Mouse (Mus musculus) stomach, embryonic 15.5 days (tissue): ENCODE measurements at regions not wholly inside any gene's neighbourhood (a gene's known extent, or its start where the extent isn't known, plus 50 kb on each side); places are given as distances from the start of the nearest gene placed in this dataset.
A peak's percentile ranks its signal among the peaks of the same experiment; 100 is the strongest.

ENCODE experiments used
- ATAC-seq: fragments of 200-750 bp; cut with Nextera tagmentation; 2 replicates; pipeline ENCODE4 v1.8.0; 2017; ENCODE audit warnings: low read depth, moderate number of reproducible peaks, moderate TSS enrichment; ENCODE audit not compliant: insufficient read depth, low FRiP score
- H3K27ac ChIP-seq: fragments of 300-500 bp; sonication (generic); 2 replicates; pipeline ENCODE4 v1.5.1; 2015; ENCODE audit warnings: mild to moderate bottlenecking, inconsistent platforms
- H3K27me3 ChIP-seq: fragments of 300-500 bp; sonication (generic); replicated peaks from 2 replicates; pipeline ENCODE4 v1.6.1; 2015; ENCODE audit warnings: inconsistent platforms
- H3K36me3 ChIP-seq: fragments of 300-500 bp; sonication (generic); 2 replicates; pipeline ENCODE4 v1.6.1; 2015; ENCODE audit warnings: inconsistent platforms
- H3K4me1 ChIP-seq: fragments of 300-500 bp; sonication (generic); 2 replicates; pipeline ENCODE4 v1.6.1; 2015; ENCODE audit warnings: inconsistent platforms
- H3K4me2 ChIP-seq: fragments of 300-500 bp; sonication (generic); 2 replicates; pipeline ENCODE4 v1.6.1; 2015; ENCODE audit warnings: mild to moderate bottlenecking, inconsistent platforms
- H3K4me3 ChIP-seq: fragments of 300-500 bp; sonication (generic); replicated peaks from 2 replicates; pipeline ENCODE4 v1.5.1; 2015; ENCODE audit warnings: inconsistent platforms
- H3K9ac ChIP-seq: fragments of 300-500 bp; sonication (generic); 2 replicates; pipeline ENCODE4 v1.6.1; 2015; ENCODE audit warnings: inconsistent platforms
- H3K9me3 ChIP-seq: fragments of 300-500 bp; sonication (generic); 2 replicates; pipeline ENCODE4 v1.6.1; 2016; ENCODE audit warnings: inconsistent platforms
- WGBS: fragments of 180-500 bp; shearing (Covaris S2); methylation state at CpG from one replicate; pipeline ENCODE4 v1.1.7; 2015; 5-methylcytosine and 5-hydroxymethylcytosine counted together

DNA sequence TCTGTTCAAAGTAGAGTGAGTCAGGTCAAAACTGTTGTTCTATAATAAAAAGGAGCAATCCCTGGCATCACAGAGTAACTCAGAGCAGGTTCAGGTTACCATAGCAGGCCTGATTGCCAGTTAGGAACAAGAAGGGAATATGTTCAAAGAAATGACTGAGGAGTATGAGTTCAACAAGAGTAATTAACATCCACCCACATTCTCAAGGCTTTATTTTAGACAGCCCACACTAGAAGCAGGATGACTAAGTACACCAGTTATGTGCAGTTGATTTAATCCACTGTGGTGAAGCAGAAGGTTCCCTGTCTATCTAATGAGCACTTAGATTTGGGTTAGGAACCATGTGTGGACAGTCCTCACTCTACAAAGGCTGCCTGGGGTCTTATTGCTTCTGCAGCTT, 158.5 kb upstream of the Slc39a10 start:
- no peaks in the 10 kb centered on the region for H3K9me3 ChIP-seq
- H3K27ac ChIP-seq: no peak overlapping the region
- H3K9ac ChIP-seq: no peak overlapping the region
- no peak overlapping the region for H3K4me2 ChIP-seq
- H3K27me3 ChIP-seq: no peaks in the 10 kb centered on the region
- no peaks in the 10 kb centered on the region for H3K36me3 ChIP-seq
- H3K4me3 ChIP-seq: no peak overlapping the region
- ATAC-seq: no peak
- H3K4me1 ChIP-seq: no peaks in the 10 kb centered on the region

DNA sequence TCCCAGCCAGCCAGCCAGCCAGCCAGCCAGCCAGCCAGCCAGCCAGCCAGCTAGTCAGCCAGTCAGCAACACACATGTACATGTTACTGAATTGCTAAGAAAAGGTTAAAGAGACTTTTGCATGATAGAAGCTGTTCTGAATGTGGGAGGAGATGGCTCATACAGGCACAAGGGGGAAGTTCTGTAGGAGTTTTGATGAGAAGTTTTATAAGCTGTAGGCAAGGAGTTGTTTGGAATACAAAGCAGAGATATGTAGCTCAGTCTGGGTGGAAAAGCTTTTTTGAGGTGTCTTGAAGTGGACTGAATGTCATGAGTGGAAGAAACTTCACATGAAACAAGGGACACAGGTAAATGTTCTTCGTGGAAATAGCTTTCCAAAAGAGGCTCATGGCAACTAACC, 157.8 kb upstream of the Slc39a10 start:
- ATAC-seq: no peak

DNA sequence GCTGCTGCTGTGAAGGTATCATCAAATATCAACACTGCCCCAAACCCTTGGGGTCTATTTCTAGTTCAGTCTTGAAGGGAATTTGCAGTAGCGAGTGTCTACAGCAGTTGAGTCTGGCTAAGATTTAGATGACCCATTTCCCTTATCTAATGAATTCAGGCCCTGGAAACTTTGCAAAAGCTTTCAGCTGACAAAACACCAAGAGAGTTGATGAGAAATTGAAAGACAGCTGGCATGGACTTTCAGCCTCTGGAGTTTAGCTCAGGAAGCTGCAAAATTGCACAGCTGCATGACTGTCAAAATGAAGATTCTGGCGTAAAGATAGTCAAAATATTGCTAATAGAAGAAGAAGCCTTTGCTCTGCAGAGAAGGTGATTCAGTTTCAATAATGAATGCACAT, 144.9 kb upstream of the Slc39a10 start:
- Histone ChIP-seq H3K4me1 (no peaks in the 10 kb centered on the region), H3K36me3 (no peaks in the 10 kb centered on the region), H3K27ac (no peak overlapping the region), H3K4me3 (no peak overlapping the region), H3K9me3 (no peaks in the 10 kb centered on the region), H3K4me2 (no peak overlapping the region), H3K9ac (no peak overlapping the region), H3K27me3 (no peaks in the 10 kb centered on the region)
- 63% methylated on average over 2 of the region's 2 CpGs for WGBS
- ATAC-seq: no peak

More for the DNA sequence above, 157.8 kb upstream of the Slc39a10 start:
- Histone ChIP-seq H3K36me3 (no peaks in the 10 kb centered on the region), H3K4me1 (no peaks in the 10 kb centered on the region), H3K4me3 (no peak overlapping the region), H3K27me3 (no peaks in the 10 kb centered on the region), H3K4me2 (no peak overlapping the region), H3K27ac (no peak overlapping the region), H3K9ac (no peak overlapping the region), H3K9me3 (no peaks in the 10 kb centered on the region)
- WGBS: 62% methylated on average over 1 of the region's 1 CpGs

DNA sequence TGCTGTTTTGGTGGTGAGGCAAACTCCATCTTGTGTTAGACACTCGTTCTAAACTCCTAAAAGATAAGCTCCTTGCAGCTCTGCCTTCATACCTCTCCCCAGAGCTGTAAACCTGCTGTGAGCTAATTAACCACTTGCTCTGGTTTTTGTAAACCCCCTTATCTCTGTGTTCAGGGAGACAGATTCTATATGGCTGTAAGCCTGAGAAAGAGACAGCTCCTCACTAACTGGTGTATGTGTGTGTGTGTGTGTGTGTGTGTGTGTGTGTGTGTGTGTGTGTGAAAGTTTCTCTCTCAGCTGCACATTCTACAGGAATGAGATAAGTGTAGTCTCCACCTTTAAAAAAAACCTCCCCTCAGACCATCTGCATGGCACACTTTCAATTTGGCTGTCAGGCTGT, 126.7 kb upstream of the Slc39a10 start:
- Histone ChIP-seq H3K9ac (no peak overlapping the region), H3K4me2 (no peak overlapping the region), H3K9me3 (no peaks in the 10 kb centered on the region), H3K4me1 (no peaks in the 10 kb centered on the region), H3K36me3 (no peaks in the 10 kb centered on the region), H3K27me3 (no peaks in the 10 kb centered on the region), H3K4me3 (no peak overlapping the region), H3K27ac (no peak overlapping the region)
- 7% methylated on average over 1 of the region's 1 CpGs for WGBS
- no peak for ATAC-seq

DNA sequence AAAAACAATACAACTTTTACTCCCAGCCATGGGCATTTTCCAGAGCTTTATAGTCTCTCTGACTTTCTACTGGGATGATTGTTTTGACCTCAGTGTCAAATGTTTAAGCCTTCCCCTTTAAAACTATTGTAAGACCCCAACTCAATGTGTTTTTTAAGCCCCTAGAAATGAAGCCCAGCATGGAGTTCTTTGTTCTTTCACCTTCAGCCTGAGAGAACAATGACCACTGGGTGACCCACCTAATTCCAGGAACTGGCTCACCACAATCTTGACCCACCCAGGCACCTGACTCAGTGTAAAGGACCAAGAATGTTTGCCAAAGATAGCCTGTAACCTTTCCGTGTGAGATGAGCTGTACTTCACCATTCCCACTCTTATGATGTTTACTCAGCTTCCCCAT, 121.9 kb upstream of the Slc39a10 start:
- no peak for ATAC-seq
- WGBS: 64% methylated on average over 1 of the region's 1 CpGs
- no peaks in the 10 kb centered on the region for H3K36me3 ChIP-seq
- H3K27ac ChIP-seq: no peak overlapping the region
- H3K4me1 ChIP-seq: no peaks in the 10 kb centered on the region
- H3K9ac ChIP-seq: no peak overlapping the region
- H3K9me3 ChIP-seq: no peaks in the 10 kb centered on the region
- H3K4me3 ChIP-seq: no peak overlapping the region
- H3K4me2 ChIP-seq: no peak overlapping the region
- no peaks in the 10 kb centered on the region for H3K27me3 ChIP-seq

DNA sequence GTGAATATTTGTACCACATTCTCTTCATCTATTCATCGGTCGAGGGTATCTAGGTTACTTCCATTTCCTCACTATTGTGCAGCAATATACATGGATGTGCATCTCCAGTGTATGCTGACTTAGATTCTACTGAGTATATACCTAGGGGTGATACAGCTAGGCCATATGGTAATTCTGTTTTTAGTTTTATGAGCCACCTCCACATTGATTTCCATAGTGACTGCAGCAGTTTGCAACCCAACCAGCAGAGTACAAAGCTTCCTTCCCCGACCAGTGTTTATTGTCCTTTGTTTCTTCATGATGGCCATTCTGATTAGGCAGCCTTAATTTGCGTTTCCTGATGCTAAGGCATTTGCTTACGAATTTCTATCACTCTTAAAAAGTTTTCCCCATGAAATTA, 111.1 kb upstream of the Slc39a10 start:
- Histone ChIP-seq H3K4me2 (no peak overlapping the region), H3K36me3 (no peaks in the 10 kb centered on the region), H3K9ac (no peak overlapping the region), H3K4me1 (peaks cover 4% of the 10 kb centered on the region; the same call in 1 of the 2 replicates), H3K4me3 (no peak overlapping the region), H3K27ac (no peak overlapping the region), H3K27me3 (no peaks in the 10 kb centered on the region), H3K9me3 (no peaks in the 10 kb centered on the region)
- no peak for ATAC-seq
- 67% methylated on average over 5 of the region's 5 CpGs for WGBS

DNA sequence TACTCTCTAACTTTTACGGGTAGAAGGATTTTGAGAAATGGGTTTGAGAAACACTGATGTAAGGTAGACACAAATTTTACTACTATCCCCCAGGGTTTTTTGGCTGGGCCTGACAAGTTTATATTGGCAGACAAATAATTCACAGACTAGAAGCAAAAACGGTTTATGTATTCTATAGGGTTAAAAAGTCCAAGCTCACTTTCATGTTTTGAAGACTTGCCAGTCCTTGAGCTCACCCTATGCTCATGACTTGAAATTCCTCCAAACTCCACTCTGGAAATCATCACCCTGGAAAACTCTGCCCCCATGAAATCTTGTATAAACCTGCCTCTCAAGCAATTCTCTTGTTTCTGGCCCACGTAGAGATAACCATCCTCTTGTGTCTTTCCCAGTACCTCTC, 106.7 kb upstream of the Slc39a10 start:
- H3K9ac ChIP-seq: no peak overlapping the region
- no peak for ATAC-seq
- 34% methylated on average over 3 of the region's 3 CpGs for WGBS

DNA sequence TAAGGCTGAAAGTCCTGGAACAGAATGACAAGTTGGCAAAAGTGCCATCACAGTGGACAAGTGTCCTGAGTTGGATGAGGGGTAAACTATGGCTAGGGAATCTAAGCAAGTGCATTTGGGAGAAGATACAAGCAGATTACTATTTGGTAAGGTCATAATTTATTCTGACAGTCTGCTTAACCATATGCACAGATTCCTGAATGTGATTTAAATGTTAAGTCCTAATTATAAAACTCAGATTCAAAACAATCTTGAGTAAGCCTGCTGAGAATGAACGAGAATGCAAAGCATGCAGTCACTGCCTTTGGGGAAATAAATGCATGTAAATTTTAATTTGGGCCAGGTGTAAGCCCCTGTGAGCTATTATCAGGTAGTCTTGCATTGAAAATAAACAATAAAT, 93.3 kb upstream of the Slc39a10 start:
- no peaks in the 10 kb centered on the region for H3K36me3 ChIP-seq
- no peaks in the 10 kb centered on the region for H3K27me3 ChIP-seq
- H3K27ac ChIP-seq: no peak overlapping the region
- H3K9ac ChIP-seq: no peak overlapping the region
- no peaks in the 10 kb centered on the region for H3K9me3 ChIP-seq
- no peak for ATAC-seq
- H3K4me2 ChIP-seq: no peak overlapping the region
- H3K4me3 ChIP-seq: no peak overlapping the region
- WGBS: 73% methylated on average over 1 of the region's 1 CpGs
- no peaks in the 10 kb centered on the region for H3K4me1 ChIP-seq

More for the DNA sequence above, 106.7 kb upstream of the Slc39a10 start:
- Histone ChIP-seq H3K9me3 (no peaks in the 10 kb centered on the region), H3K27ac (0 out of 2 replicates have a peak overlapping the region, but pooled peaks have one; percentile 16), H3K4me3 (no peak overlapping the region), H3K36me3 (no peaks in the 10 kb centered on the region), H3K4me2 (no peak overlapping the region), H3K4me1 (peaks cover 4% of the 10 kb centered on the region; the same call in 1 of the 2 replicates), H3K27me3 (no peaks in the 10 kb centered on the region)

DNA sequence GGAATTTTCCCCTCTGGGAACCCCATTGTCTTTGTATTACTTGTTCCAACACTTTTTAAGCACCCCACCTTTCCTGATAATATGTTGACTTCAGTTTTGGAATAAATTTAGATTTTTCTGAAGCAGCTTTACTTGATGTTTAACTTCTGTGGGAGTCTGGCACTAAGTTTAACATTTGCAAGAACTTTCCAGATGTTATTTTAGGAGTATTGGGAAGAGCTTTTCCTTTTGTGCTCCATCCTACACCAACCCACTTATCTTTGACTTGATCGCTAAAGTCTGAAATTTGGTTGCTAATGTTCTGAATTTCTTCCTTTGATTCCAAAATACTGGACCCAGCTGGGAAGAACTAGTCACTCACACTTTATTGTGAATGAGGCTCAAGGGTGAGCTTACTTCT, 90.4 kb upstream of the Slc39a10 start:
- Histone ChIP-seq H3K4me2 (no peak overlapping the region), H3K4me1 (no peaks in the 10 kb centered on the region), H3K36me3 (no peaks in the 10 kb centered on the region), H3K9me3 (no peaks in the 10 kb centered on the region), H3K4me3 (no peak overlapping the region), H3K9ac (no peak overlapping the region), H3K27me3 (no peaks in the 10 kb centered on the region), H3K27ac (no peak overlapping the region)
- 88% methylated on average over 1 of the region's 1 CpGs for WGBS
- no peak for ATAC-seq

DNA sequence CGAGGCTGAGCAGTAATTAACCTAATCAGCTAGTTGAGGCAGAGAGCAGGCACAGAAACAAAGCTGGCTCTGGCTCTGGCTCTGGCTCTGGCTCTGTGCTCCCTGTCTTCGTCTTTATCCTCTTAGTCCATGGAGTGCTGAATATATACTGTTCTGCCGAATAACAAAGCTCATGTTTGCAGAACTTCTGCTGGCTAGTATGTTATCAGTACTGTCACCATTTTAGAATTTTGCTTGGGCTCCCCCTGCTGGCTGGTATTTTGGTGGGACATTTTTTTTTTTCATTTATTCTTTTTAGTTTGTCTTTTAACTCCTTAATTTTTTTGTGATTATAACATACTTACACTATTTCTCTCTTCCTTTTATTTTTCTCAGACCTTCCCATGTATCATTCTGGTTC, 77.8 kb upstream of the Slc39a10 start:
- WGBS: 30% methylated on average over 3 of the region's 3 CpGs
- H3K27ac ChIP-seq: no peak overlapping the region
- no peak overlapping the region for H3K4me2 ChIP-seq
- H3K9ac ChIP-seq: no peak overlapping the region
- H3K36me3 ChIP-seq: no peaks in the 10 kb centered on the region
- H3K9me3 ChIP-seq: no peaks in the 10 kb centered on the region
- no peaks in the 10 kb centered on the region for H3K4me1 ChIP-seq
- no peak overlapping the region for H3K4me3 ChIP-seq
- no peaks in the 10 kb centered on the region for H3K27me3 ChIP-seq
- no peak for ATAC-seq

DNA sequence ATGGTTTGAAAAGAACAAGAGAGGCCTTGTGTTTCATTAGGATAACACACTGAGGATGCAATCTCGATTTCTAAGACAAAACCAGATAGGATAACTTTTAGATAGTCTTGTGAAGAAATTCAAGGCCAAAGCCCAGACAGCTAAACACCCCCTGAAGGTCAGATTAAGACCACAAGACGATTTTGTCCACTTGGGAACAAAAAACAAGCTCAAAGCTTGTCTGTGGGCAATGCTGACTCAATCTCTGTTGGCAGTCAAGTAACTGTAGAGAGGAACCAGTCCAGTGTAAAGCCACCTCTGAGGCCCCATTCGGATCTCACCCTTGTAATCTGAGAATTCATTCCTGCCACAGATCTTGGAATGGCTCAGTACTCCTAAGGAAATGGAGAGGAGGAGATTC, 75.7 kb upstream of the Slc39a10 start:
- Histone ChIP-seq H3K9ac (no peak overlapping the region), H3K27me3 (no peaks in the 10 kb centered on the region), H3K27ac (no peak overlapping the region), H3K9me3 (no peaks in the 10 kb centered on the region), H3K4me2 (no peak overlapping the region), H3K36me3 (no peaks in the 10 kb centered on the region), H3K4me3 (no peak overlapping the region), H3K4me1 (no peaks in the 10 kb centered on the region)
- WGBS: 71% methylated on average over 3 of the region's 3 CpGs
- ATAC-seq: no peak

DNA sequence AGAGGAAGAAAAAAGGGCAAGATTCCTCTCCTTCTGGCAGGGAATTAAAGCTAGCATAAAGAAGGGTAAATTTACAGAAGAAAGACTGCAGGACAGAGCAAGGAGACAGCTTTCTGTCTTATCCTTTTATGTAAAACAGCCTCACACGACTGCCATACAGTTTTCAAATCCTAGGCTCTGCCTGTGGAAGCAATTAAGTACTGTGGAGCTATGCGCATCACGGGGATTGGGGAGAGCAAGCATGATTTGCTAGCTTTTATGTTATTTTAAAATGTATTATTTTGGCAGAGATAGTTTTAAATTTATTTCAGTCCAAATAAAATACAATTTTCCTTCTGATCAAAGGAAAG, 74.2 kb upstream of the Slc39a10 start:
- no peaks in the 10 kb centered on the region for H3K4me1 ChIP-seq
- no peak for ATAC-seq
- H3K27ac ChIP-seq: no peak overlapping the region
- no peaks in the 10 kb centered on the region for H3K9me3 ChIP-seq
- WGBS: 63% methylated on average over 3 of the region's 3 CpGs
- no peaks in the 10 kb centered on the region for H3K27me3 ChIP-seq
- H3K36me3 ChIP-seq: no peaks in the 10 kb centered on the region
- H3K4me3 ChIP-seq: no peak overlapping the region
- no peak overlapping the region for H3K9ac ChIP-seq
- H3K4me2 ChIP-seq: no peak overlapping the region

DNA sequence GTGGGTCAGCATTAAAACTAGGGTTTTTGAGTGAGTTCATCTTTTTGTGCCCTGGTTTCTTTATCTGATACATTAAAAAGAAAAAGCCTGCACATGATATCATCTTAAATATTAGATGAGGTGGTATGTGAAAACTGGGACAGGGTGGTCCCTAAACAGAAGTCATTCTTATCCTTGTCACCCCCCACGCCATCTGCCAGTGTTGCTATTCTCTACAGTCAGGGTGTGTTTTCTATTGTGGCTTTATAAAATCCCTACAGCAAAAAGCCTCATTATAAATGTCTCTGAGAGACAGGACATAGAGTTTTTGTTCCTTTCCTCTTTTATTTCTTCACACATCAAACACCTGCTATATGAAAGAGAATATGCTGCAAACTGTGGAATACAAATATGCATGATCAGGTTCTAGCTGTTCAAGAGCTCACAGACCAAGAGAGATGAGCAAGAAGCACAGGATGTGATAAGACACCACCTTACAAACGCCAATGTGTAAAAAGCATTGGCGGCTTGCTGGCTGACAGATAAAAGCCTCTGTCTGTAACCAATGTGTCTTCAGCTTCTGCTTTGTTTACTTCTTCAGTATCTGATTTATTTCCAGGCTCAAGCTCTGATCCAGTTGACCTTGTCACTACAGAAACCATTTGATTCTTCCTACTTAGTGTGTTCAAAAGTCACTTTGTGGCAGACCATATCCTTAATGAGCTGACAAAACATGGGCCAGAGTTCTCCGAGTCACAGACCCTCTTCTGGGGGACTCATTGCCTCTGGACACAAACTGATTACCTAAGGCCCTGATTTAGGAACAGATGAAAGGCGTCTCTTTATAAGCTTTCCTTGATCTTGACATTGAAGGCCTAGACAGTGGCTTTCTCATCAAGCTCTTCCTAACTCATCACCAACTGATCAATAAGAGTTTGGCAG, 73.6 kb upstream of the Slc39a10 start:
- no peaks in the 10 kb centered on the region for H3K36me3 ChIP-seq
- no peaks in the 10 kb centered on the region for H3K27me3 ChIP-seq
- H3K4me2 ChIP-seq: no peak overlapping the region
- no peaks in the 10 kb centered on the region for H3K9me3 ChIP-seq
- H3K4me3 ChIP-seq: no peak overlapping the region
- no peak overlapping the region for H3K9ac ChIP-seq
- 45% methylated on average over 5 of the region's 5 CpGs for WGBS
- H3K27ac ChIP-seq: no peak overlapping the region
- no peak for ATAC-seq
- no peaks in the 10 kb centered on the region for H3K4me1 ChIP-seq
